Mouse (Mus musculus) CH12.LX (cell line): ENCODE results near the gene Ankrd17. TPM values are rescaled to one million over a fixed set of nuclear protein-coding genes. Genes with fewer than 3 reads are reported as not detected.

Source experiments
- DNase-seq: peaks from one replicate; pipeline ENCODE4 v3.0.0-alpha.2; 2013; ENCODE audit errors: extremely low read depth
- H3K27ac ChIP-seq: 2 replicates; pipeline ENCODE4 v1.5.1; 2012; ENCODE audit warnings: low read depth, mild to moderate bottlenecking, control low read depth, moderate library complexity; ENCODE audit not compliant: insufficient read depth
- H3K27me3 ChIP-seq: replicated peaks from 2 replicates; pipeline ENCODE3; 2012; ENCODE audit warnings: inconsistent platforms
- H3K36me3 ChIP-seq, 2 experiments: replicated peaks in 1 of 2; 2 replicates each; pipeline versions ENCODE3 to v1.6.1; 2012; ENCODE audit warnings: inconsistent platforms in 1 of 2, low read length in 1 of 2, mild to moderate bottlenecking in 1 of 2, mixed read lengths in 1 of 2, moderate library complexity in 1 of 2; ENCODE audit not compliant: control insufficient read depth in 1 of 2, insufficient read depth in 1 of 2
- H3K4me1 ChIP-seq, 2 experiments: 2 replicates each; pipeline ENCODE4 v1.6.1; 2012; ENCODE audit warnings: inconsistent platforms in 1 of 2, moderate library complexity in 1 of 2; ENCODE audit not compliant: insufficient read depth in 2 of 2, control insufficient read depth in 1 of 2
- H3K4me2 ChIP-seq: 2 replicates; pipeline ENCODE4 v1.6.1; 2012; ENCODE audit warnings: low read depth, mild to moderate bottlenecking, control low read depth; ENCODE audit not compliant: poor library complexity, insufficient read depth, severe bottlenecking
- H3K4me3 ChIP-seq, 3 experiments: fragments of 150-350 bp in 1 of 3; sonication (generic) in 1 of 3; replicated peaks in 1 of 3; 2 replicates each; pipeline versions ENCODE3 to v1.5.1; 2011 to 2012; ENCODE audit warnings: low read depth in 2 of 3, low read length in 2 of 3, mild to moderate bottlenecking in 2 of 3, moderate library complexity in 2 of 3, control low read depth in 1 of 3, improper control_type of control experiment in 1 of 3, inconsistent platforms in 1 of 3, mixed read lengths in 1 of 3; ENCODE audit not compliant: poor library complexity in 1 of 3
- H3K79me2 ChIP-seq: replicated peaks from 2 replicates; pipeline ENCODE4 v1.6.1; 2012; ENCODE audit warnings: mild to moderate bottlenecking, moderate library complexity; ENCODE audit not compliant: control insufficient read depth, poor library complexity, insufficient read depth, severe bottlenecking; ENCODE audit errors: extremely low read depth
- H3K9ac ChIP-seq: 2 replicates; pipeline ENCODE4 v1.6.1; 2012; ENCODE audit warnings: low read depth, mild to moderate bottlenecking, control low read depth, moderate library complexity; ENCODE audit not compliant: insufficient read depth
- H3K9me3 ChIP-seq: replicated peaks from 2 replicates; pipeline ENCODE3; 2012; ENCODE audit warnings: low read length, inconsistent platforms, mixed read lengths
- BHLHE40 ChIP-seq: IDR thresholded peaks from 2 replicates; pipeline ENCODE4 v1.6.1; 2011; ENCODE audit warnings: mild to moderate bottlenecking, low read depth, low read length, improper control_type of control experiment
- E2F4 ChIP-seq: IDR thresholded peaks from 2 replicates; pipeline ENCODE4 v1.6.1; 2011; ENCODE audit warnings: low read depth, low read length, improper control_type of control experiment; ENCODE audit not compliant: insufficient replicate concordance
- ELF1 ChIP-seq: IDR thresholded peaks from 2 replicates; pipeline ENCODE4 v1.6.1; 2014; ENCODE audit warnings: low read depth, mild to moderate bottlenecking, inconsistent platforms, low read length, improper control_type of control experiment
- EP300 ChIP-seq: IDR thresholded peaks from 2 replicates; pipeline ENCODE4 v1.6.1; 2011; ENCODE audit warnings: low read length, improper control_type of control experiment
- GABPA ChIP-seq: IDR thresholded peaks from 2 replicates; pipeline ENCODE4 v1.6.1; 2012; ENCODE audit warnings: low read depth, low read length, improper control_type of control experiment, inconsistent platforms; ENCODE audit not compliant: insufficient replicate concordance
- HCFC1 ChIP-seq: IDR thresholded peaks from 2 replicates; pipeline ENCODE4 v1.6.1; 2012; ENCODE audit warnings: low read depth, mild to moderate bottlenecking, inconsistent platforms, low read length, improper control_type of control experiment
- JUN ChIP-seq: IDR thresholded peaks from 2 replicates; pipeline ENCODE4 v1.6.1; 2011; ENCODE audit warnings: low read depth, mild to moderate bottlenecking, low read length, improper control_type of control experiment, moderate library complexity; ENCODE audit not compliant: insufficient read depth
- KAT2A ChIP-seq: IDR thresholded peaks from 2 replicates; pipeline ENCODE4 v1.6.1; 2012; ENCODE audit warnings: low read length, improper control_type of control experiment, inconsistent platforms; ENCODE audit not compliant: insufficient replicate concordance
- MAX ChIP-seq: IDR thresholded peaks from 2 replicates; pipeline ENCODE4 v1.6.1; 2011; ENCODE audit warnings: low read length, improper control_type of control experiment
- MEF2A ChIP-seq: IDR thresholded peaks from 2 replicates; pipeline ENCODE4 v1.6.1; 2014; ENCODE audit warnings: low read depth, mild to moderate bottlenecking, inconsistent platforms, low read length, improper control_type of control experiment, borderline replicate concordance
- MYC ChIP-seq: IDR thresholded peaks from 2 replicates; pipeline ENCODE4 v1.6.1; 2011; ENCODE audit warnings: low read depth, mild to moderate bottlenecking, improper control_type of control experiment, low read length
- RCOR1 ChIP-seq: conservative IDR thresholded peaks from 2 replicates; pipeline ENCODE4 v1.6.1; 2012; ENCODE audit warnings: low read depth, mild to moderate bottlenecking, inconsistent platforms, low read length, improper control_type of control experiment
- SIN3A ChIP-seq: IDR thresholded peaks from 2 replicates; pipeline ENCODE4 v1.6.1; 2012; ENCODE audit warnings: low read length, improper control_type of control experiment, inconsistent platforms
- SMC3 ChIP-seq: IDR thresholded peaks from 2 replicates; pipeline ENCODE4 v1.6.1; 2011; ENCODE audit warnings: low read depth, low read length, improper control_type of control experiment
- TCF12 ChIP-seq: IDR thresholded peaks from 2 replicates; pipeline ENCODE4 v1.6.1; 2014; ENCODE audit warnings: low read depth, mild to moderate bottlenecking, inconsistent platforms, low read length, improper control_type of control experiment
- USF1 ChIP-seq: IDR thresholded peaks from 2 replicates; pipeline ENCODE4 v1.6.1; 2014; ENCODE audit warnings: low read depth, mild to moderate bottlenecking, inconsistent platforms, low read length, improper control_type of control experiment
- USF2 ChIP-seq: conservative IDR thresholded peaks from 2 replicates; pipeline ENCODE4 v1.6.1; 2011; ENCODE audit warnings: low read depth, low read length, improper control_type of control experiment
- ZKSCAN1 ChIP-seq: IDR thresholded peaks from 2 replicates; pipeline ENCODE4 v1.6.1; 2012; ENCODE audit warnings: low read depth, inconsistent platforms, low read length, improper control_type of control experiment, borderline replicate concordance
- dilution Hi-C: fragments of 300-500 bp; cut with MboI; formaldehyde crosslinking; loops from 2 replicates; pipeline ENCODE4 v1.14.3; 2020; ENCODE audit warnings: low sequenced_read_pairs; ENCODE audit not compliant: extremely low pct_unique_long_range_greater_than_20kb, extremely low pct_ligation_motif_present
- in situ Hi-C: fragments of 300-500 bp; cut with MboI; formaldehyde crosslinking; loops from 3 replicates; pipeline ENCODE4 v1.14.3; 2019; ENCODE audit warnings: low sequenced_read_pairs, low pct_ligation_motif_present, low pct_unique_long_range_greater_than_20kb, mixed read lengths
- polyA plus RNA-seq: library from polyadenylated mRNA; unstranded; fragments of >175 nt; gene quantifications from 2 replicates; pipeline ENCODE4 v1.2.1, GENCODE M21; 2012; ENCODE audit warnings: low read depth; ENCODE audit not compliant: insufficient read length
- total RNA-seq, 2 experiments: library from RNA; depleted of rRNA; stranded (reverse); fragments of 300-350 nt in 1 of 2; fragments of >200 nt in 1 of 2; gene quantifications; 2 replicates each; pipeline ENCODE4 v1.2.3; 2012 to 2014

Gene Ankrd17
- total and polyA plus RNA-seq, 3 experiments, result 31.7 to 71.5 (median 36.3) TPM

GRCm38 (mm10) chr5:90179094-90179493 lies 187.3 kb downstream of the Ankrd17 start:
- no peak for TF ChIP-seq HCFC1
- no peak for TF ChIP-seq MYC
- TF ChIP-seq JUN, result no peak
- TF ChIP-seq GABPA, result no peak
- TF ChIP-seq ELF1, result no peak
- TF ChIP-seq MEF2A, result no peak
- no peak for TF ChIP-seq SIN3A
- TF ChIP-seq EP300, result no peak
- no peak for TF ChIP-seq KAT2A
- TF ChIP-seq RCOR1, result no peak
- TF ChIP-seq USF1, result no peak

GRCm38 (mm10) chr5:90178116-90178515 lies 188.3 kb downstream of the Ankrd17 start:
- no peak overlapping the region for H3K4me3 ChIP-seq
- dilution Hi-C loops, result no loop called here
- in situ Hi-C loops, result loop anchor here (25.0 kb wide), 1 partner anchor 191 kb away; no protein-coding TSS in a partner anchor

More at GRCm38 (mm10) chr5:90179094-90179493, 187.3 kb downstream of the Ankrd17 start:
- dilution Hi-C loops (no loop called here), in situ Hi-C loops (loop anchor here (25.0 kb wide), 1 partner anchor 192 kb away; no protein-coding TSS in a partner anchor)
- no peaks in the 10 kb centered on the region for H3K27me3 ChIP-seq
- H3K4me1 ChIP-seq, result no peaks in the 10 kb centered on the region
- no peak overlapping the region for H3K4me2 ChIP-seq
- no peak overlapping the region for H3K9ac ChIP-seq
- H3K79me2 ChIP-seq, result no peaks in the 10 kb centered on the region
- no peaks in the 10 kb centered on the region for H3K9me3 ChIP-seq
- no peak overlapping the region for H3K27ac ChIP-seq
- H3K36me3 ChIP-seq, result no peaks in the 10 kb centered on the region
- no peak overlapping the region for H3K4me3 ChIP-seq
- no peak for DNase-seq

More at GRCm38 (mm10) chr5:90178116-90178515, 188.3 kb downstream of the Ankrd17 start:
- Histone ChIP-seq H3K4me2 (no peak overlapping the region), H3K4me1 (no peaks in the 10 kb centered on the region), H3K9ac (no peak overlapping the region), H3K27me3 (no peaks in the 10 kb centered on the region), H3K27ac (no peak overlapping the region), H3K36me3 (no peaks in the 10 kb centered on the region), H3K79me2 (no peaks in the 10 kb centered on the region), H3K9me3 (no peaks in the 10 kb centered on the region)
- TF ChIP-seq HCFC1, result no peak
- TF ChIP-seq MAX, result no peak
- TF ChIP-seq JUN, result no peak
- TF ChIP-seq TCF12, result no peak
- no peak for TF ChIP-seq GABPA
- no peak for TF ChIP-seq MEF2A
- no peak for TF ChIP-seq USF2
- no peak for TF ChIP-seq E2F4
- no peak for TF ChIP-seq ZKSCAN1
- TF ChIP-seq BHLHE40, result no peak
- TF ChIP-seq SMC3, result no peak
- no peak for DNase-seq

Other genes starting within 250 kb of the Ankrd17 start
- gene Cox18, start 142.6 kb downstream of the Ankrd17 start, total RNA-seq (2012; rRNA removed), result 23.7 and 26.7 TPM in 2 replicates
- gene Cox18, start 142.6 kb downstream of the Ankrd17 start, total RNA-seq (2014; rRNA removed), result 42.0 and 44.8 TPM in 2 replicates
- gene Cox18, start 142.6 kb downstream of the Ankrd17 start, polyA plus RNA-seq, result 36.3 and 40.8 TPM in 2 replicates
- gene Gm9958, start 627 bp upstream of the Ankrd17 start, total RNA-seq (2012; rRNA removed), result 0.67 and 1.2 TPM in 2 replicates
- 1.3 and 1.9 TPM in 2 replicates for gene Gm9958, start 627 bp upstream of the Ankrd17 start, total RNA-seq (2014; rRNA removed)
- 0.82 and 1.3 TPM in 2 replicates for gene Gm9958, start 627 bp upstream of the Ankrd17 start, polyA plus RNA-seq
- gene Alb, start 94.3 kb upstream of the Ankrd17 start, total RNA-seq (2012; rRNA removed), result not detected in 2 replicates
- 0.40 TPM in 1 of 2 replicates, not detected in the other for gene Alb, start 94.3 kb upstream of the Ankrd17 start, total RNA-seq (2014; rRNA removed)
- not detected in 2 replicates for gene Alb, start 94.3 kb upstream of the Ankrd17 start, polyA plus RNA-seq
- gene Afp, start 124.2 kb upstream of the Ankrd17 start, total RNA-seq (2012; rRNA removed), result 15.9 and 25.8 TPM in 2 replicates
- 12.5 and 12.8 TPM in 2 replicates for gene Afp, start 124.2 kb upstream of the Ankrd17 start, total RNA-seq (2014; rRNA removed)
- 18.2 and 19.8 TPM in 2 replicates for gene Afp, start 124.2 kb upstream of the Ankrd17 start, polyA plus RNA-seq
- gene Afm, start 152.4 kb upstream of the Ankrd17 start, total RNA-seq (2012; rRNA removed), result not detected in 2 replicates
- gene Afm, start 152.4 kb upstream of the Ankrd17 start, total RNA-seq (2014; rRNA removed), result not detected in 2 replicates
- gene Afm, start 152.4 kb upstream of the Ankrd17 start, polyA plus RNA-seq, result not detected in 2 replicates
- gene 5830473C10Rik, start 194.5 kb upstream of the Ankrd17 start, total RNA-seq (2012; rRNA removed), result 1.6 and 2.0 TPM in 2 replicates
- gene 5830473C10Rik, start 194.5 kb upstream of the Ankrd17 start, total RNA-seq (2014; rRNA removed), result 0.69 and 0.83 TPM in 2 replicates
- gene 5830473C10Rik, start 194.5 kb upstream of the Ankrd17 start, polyA plus RNA-seq, result 3.8 and 4.5 TPM in 2 replicates